Mouse (Mus musculus) heart, embryonic 14.5 days (tissue): ENCODE results near the gene Cenpp. TPM values are rescaled to one million over a fixed set of nuclear protein-coding genes. Genes with fewer than 3 reads are reported as not detected.
A peak's percentile ranks its signal among the peaks of the same experiment; 100 is the strongest.
"Not testable (repeated sequence)": the region's sequence is repeated elsewhere in the genome, so short reads cannot be mapped to it uniquely, and the experiment has no call there.

Experiments used
- ATAC-seq: fragments of 200-750 bp; cut with Nextera tagmentation; 2 replicates; pipeline ENCODE4 v1.8.0; 2017; ENCODE audit warnings: low read depth, moderate TSS enrichment; ENCODE audit not compliant: insufficient number of reproducible peaks, insufficient read depth, low FRiP score
- H3K27ac ChIP-seq, 2 experiments: fragments of 200-500 bp in 1 of 2; fragments of 300-500 bp in 1 of 2; sonication (generic) in 1 of 2; replicated peaks in 1 of 2; 2 replicates each; pipeline ENCODE4 v1.5.1; 2012 to 2014; ENCODE audit warnings: low read depth in 2 of 2, low read length in 2 of 2, control low read depth in 1 of 2, mild to moderate bottlenecking in 1 of 2, mixed read lengths in 1 of 2; ENCODE audit not compliant: control insufficient read depth in 1 of 2, insufficient read depth in 1 of 2
- H3K27me3 ChIP-seq: fragments of 300-500 bp; sonication (generic); 2 replicates; pipeline ENCODE4 v1.6.1; 2014; ENCODE audit warnings: mild to moderate bottlenecking, low read length, control low read depth; ENCODE audit not compliant: control insufficient read depth, insufficient read depth
- H3K36me3 ChIP-seq: fragments of 300-500 bp; sonication (generic); 2 replicates; pipeline ENCODE4 v1.6.1; 2014; ENCODE audit warnings: mild to moderate bottlenecking, control low read depth, low read length, mixed read lengths; ENCODE audit not compliant: control insufficient read depth, insufficient read depth
- H3K4me1 ChIP-seq, 2 experiments: fragments of 200-500 bp in 1 of 2; fragments of 300-500 bp in 1 of 2; sonication (generic) in 1 of 2; 2 replicates each; pipeline ENCODE4 v1.6.1; 2012 to 2014; ENCODE audit warnings: low read length in 2 of 2, control low read depth in 1 of 2, mixed read lengths in 1 of 2; ENCODE audit not compliant: control insufficient read depth in 2 of 2, insufficient read depth in 2 of 2
- H3K4me2 ChIP-seq: fragments of 300-500 bp; sonication (generic); 2 replicates; pipeline ENCODE4 v1.6.1; 2014; ENCODE audit warnings: mild to moderate bottlenecking, low read length
- H3K4me3 ChIP-seq, 2 experiments: fragments of 200-500 bp in 1 of 2; fragments of 300-500 bp in 1 of 2; sonication (generic) in 1 of 2; 2 replicates each; pipeline ENCODE4 v1.5.1; 2012 to 2014; ENCODE audit warnings: low read length in 2 of 2, mild to moderate bottlenecking in 2 of 2, control low read depth in 1 of 2, low read depth in 1 of 2, moderate library complexity in 1 of 2; ENCODE audit not compliant: control insufficient read depth in 1 of 2, insufficient read depth in 1 of 2
- H3K9ac ChIP-seq: fragments of 300-500 bp; sonication (generic); 2 replicates; pipeline ENCODE4 v1.6.1; 2014; ENCODE audit warnings: mild to moderate bottlenecking, low read length
- H3K9me3 ChIP-seq: fragments of 300-500 bp; sonication (generic); 2 replicates; pipeline ENCODE4 v1.6.1; 2016; ENCODE audit warnings: low read length, control low read depth; ENCODE audit not compliant: control insufficient read depth
- WGBS: fragments of 180-500 bp; shearing (Covaris S2); extraction: QIAGEN DNeasy Blood & Tissue Kit; methylation state at CpG from one replicate; pipeline ENCODE4 v1.1.7; 2014; 5-methylcytosine and 5-hydroxymethylcytosine counted together
- polyA plus RNA-seq: library from polyadenylated mRNA; unstranded; fragments of >200 nt; fragmentation: Nextera tagmentation; extraction: Ambion mirVana; gene quantifications from 2 replicates; pipeline ENCODE4 v1.2.1, GENCODE M21; 2014

The Cenpp gene
- polyA plus RNA-seq, 1 experiment from 2014 or later, result 27.5 TPM

DNA sequence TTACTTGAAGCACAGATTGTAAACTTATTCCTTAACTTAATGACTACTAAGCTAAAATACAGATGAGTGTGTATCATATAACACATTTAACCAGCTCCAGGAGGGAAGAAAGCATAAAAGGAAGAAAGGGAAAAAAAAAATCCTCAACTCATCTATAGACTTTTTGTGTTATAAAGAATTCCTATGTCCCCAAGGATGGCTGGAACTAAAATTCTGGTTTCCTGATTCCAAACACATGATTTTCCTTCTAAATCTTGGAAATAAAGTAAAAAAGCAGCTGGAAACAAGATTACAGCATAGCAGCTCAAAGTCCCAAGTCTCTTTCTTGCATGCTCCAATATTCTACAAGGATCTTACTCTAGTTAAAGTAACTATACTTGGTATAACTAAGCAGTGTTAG is 49.0 kb downstream of the Cenpp start:
- Histone ChIP-seq H3K27me3 (no peaks in the 10 kb centered on the region), H3K4me1 (no peaks in the 10 kb centered on the region), H3K4me3 (no peak overlapping the region), H3K9ac (no peak overlapping the region), H3K27ac (no peak overlapping the region), H3K4me2 (no peak overlapping the region), H3K9me3 (no peaks in the 10 kb centered on the region), H3K36me3 (no peaks in the 10 kb centered on the region)
- no peak for ATAC-seq

DNA sequence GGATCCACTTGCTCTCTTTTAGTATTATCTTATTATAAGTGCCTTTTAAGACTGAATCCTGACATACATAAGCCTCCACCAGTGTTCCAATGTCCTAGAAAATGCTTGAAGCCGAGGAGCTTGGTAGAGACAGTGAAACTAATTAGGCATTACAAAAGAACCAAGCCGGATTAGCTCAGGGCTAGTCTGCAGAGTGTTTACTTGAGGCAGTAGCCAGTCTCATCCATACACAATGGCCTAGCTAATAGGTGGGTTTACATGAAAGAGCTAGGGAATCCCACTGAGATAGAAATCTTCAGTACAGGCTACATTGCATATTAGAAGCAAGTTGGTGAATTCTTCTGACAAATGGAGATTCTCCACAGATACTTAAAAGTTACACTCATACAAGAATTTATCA is 50.0 kb downstream of the Cenpp start:
- H3K27me3 ChIP-seq, H3K36me3 ChIP-seq, H3K9me3 ChIP-seq, H3K4me3 ChIP-seq, H3K9ac ChIP-seq, H3K4me1 ChIP-seq, H3K27ac ChIP-seq, H3K4me2 ChIP-seq, ATAC-seq: not testable (repeated sequence)
- 88% methylated on average over 2 of the region's 2 CpGs for WGBS

- Histone ChIP-seq H3K9ac (no peak overlapping the region), H3K27me3 (no peaks in the 10 kb centered on the region), H3K4me1 (0 out of 4 replicates have a peak, but pooled peaks cover 0 to 3% of the 10 kb centered on the region in 2 experiments), H3K36me3 (no peaks in the 10 kb centered on the region), H3K4me2 (no peak overlapping the region), H3K27ac (0 out of 4 replicates have a peak overlapping the region, but pooled peaks of 1 of the 2 experiments have one; percentile 4), H3K4me3 (no peak overlapping the region), H3K9me3 (no peaks in the 10 kb centered on the region)
- WGBS, result 93% methylated on average over 6 of the region's 6 CpGs
- ATAC-seq, result no peak
These were observed 66.5 kb downstream of the Cenpp start for GRCm38 (mm10) chr13:49586062-49586461.

DNA sequence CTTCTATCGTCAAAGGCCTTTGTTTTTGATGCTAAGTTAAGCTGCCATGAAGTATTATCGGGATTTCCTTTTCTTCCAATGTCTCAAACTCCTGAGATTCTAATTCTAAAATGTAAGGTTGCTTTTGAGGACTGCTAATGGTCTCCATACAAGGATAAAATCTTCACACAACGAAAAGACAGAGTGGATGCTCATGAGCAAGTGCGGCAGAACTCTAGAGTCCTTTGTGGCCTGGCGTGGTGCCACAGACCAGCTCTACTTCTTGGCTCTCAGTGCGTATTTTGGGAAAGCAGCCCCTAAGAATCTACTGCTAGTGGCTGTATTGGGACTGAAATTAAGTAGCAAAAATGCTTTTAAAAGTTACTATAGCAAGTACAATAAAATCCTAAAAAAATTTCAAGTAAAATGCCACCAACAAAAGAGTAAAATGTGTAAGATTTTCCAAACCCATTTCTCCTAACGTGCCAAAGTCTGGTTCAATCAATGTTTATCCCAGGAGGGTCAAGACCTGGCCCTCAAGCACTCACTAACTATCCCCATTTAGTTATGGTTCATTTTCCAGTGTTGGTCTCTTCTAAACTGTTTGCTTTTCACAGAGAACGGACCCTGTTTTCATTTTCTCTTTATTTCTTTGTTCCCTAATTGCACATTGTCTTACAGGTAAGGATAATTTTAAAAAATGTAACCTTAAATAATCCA is 68.1 kb downstream of the Cenpp start:
- Histone ChIP-seq H3K9ac (no peak overlapping the region), H3K36me3 (no peaks in the 10 kb centered on the region), H3K4me2 (no peak overlapping the region), H3K27me3 (no peaks in the 10 kb centered on the region), H3K4me1 (peaks cover 0 to 3% of the 10 kb centered on the region in 2 experiments; a peak in 1 of 4 replicates), H3K9me3 (no peaks in the 10 kb centered on the region), H3K27ac (0 out of 4 replicates have a peak overlapping the region, but pooled peaks of 1 of the 2 experiments have one; percentile 33), H3K4me3 (no peak overlapping the region)
- WGBS, result 75% methylated on average over 8 of the region's 8 CpGs
- no peak for ATAC-seq

GRCm38 (mm10) chr13:49583859-49584258 is 68.7 kb downstream of the Cenpp start:
- Histone ChIP-seq H3K9ac (no peak overlapping the region), H3K4me3 (no peak overlapping the region), H3K4me2 (no peak overlapping the region), H3K9me3 (no peaks in the 10 kb centered on the region), H3K27ac (0 out of 4 replicates have a peak overlapping the region, but pooled peaks of 1 of the 2 experiments have one; percentile 33), H3K4me1 (peaks cover 0 to 3% of the 10 kb centered on the region in 2 experiments; a peak in 1 of 4 replicates), H3K27me3 (no peaks in the 10 kb centered on the region), H3K36me3 (no peaks in the 10 kb centered on the region)
- ATAC-seq, result no peak

GRCm38 (mm10) chr13:49581541-49582530 is 70.7 kb downstream of the Cenpp start, which contains the start of gene Omd:
Gene Omd, plus strand, starts transcription at chr13:49582462.
- H3K27me3 ChIP-seq, result no peaks in the 10 kb centered on the region
- no peaks in the 10 kb centered on the region for H3K36me3 ChIP-seq
- ATAC-seq, result no peak
- peak within 1 kb of the TSS; percentile 37 to 80; a peak in 3 of 4 replicates for H3K27ac ChIP-seq
- H3K4me3 ChIP-seq, result no peak within 1 kb of the TSS
- WGBS, result 59% methylated on average over 8 of the region's 8 CpGs
- H3K9me3 ChIP-seq, result no peaks in the 10 kb centered on the region
- no peak within 1 kb of the TSS for H3K4me2 ChIP-seq
- H3K9ac ChIP-seq, result no peak within 1 kb of the TSS
- peaks cover 0 to 3% of the 10 kb centered on the region in 2 experiments; a peak in 1 of 4 replicates for H3K4me1 ChIP-seq

GRCm38 (mm10) chr13:49571418-49571817 is 81.2 kb downstream of the Cenpp start:
- Histone ChIP-seq H3K27ac (no peak overlapping the region), H3K27me3 (no peaks in the 10 kb centered on the region), H3K4me1 (no peaks in the 10 kb centered on the region), H3K4me3 (no peak overlapping the region), H3K9ac (no peak overlapping the region), H3K4me2 (no peak overlapping the region), H3K36me3 (no peaks in the 10 kb centered on the region), H3K9me3 (no peaks in the 10 kb centered on the region)
- WGBS, result 72% methylated on average over 2 of the region's 2 CpGs
- no peak for ATAC-seq
